Mouse (Mus musculus): ENCODE measurements around the gene Zmat5.

The Zmat5 gene

DNA sequence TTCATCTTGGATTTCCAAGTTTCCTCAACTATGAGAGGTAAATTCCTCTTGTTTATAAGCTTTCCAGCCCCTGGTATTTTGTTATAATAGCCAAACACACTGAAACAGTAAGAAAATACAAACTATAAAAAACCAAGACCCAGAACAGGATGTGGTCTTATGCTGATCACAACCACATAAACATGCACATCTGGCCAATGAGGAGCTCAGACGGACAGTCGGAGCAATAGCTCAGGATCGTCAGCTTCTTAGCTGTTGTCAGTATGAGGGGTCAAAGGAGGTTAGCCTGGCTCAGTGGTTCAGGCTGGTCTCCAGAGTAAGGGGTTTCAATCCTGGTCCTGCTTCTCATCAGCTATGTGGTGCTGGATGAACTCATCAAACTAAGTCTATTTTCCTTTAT is 78.6 kb downstream of the Zmat5 start:
- no peak for DNase-seq (ENCODE audit: low spot score)

DNA sequence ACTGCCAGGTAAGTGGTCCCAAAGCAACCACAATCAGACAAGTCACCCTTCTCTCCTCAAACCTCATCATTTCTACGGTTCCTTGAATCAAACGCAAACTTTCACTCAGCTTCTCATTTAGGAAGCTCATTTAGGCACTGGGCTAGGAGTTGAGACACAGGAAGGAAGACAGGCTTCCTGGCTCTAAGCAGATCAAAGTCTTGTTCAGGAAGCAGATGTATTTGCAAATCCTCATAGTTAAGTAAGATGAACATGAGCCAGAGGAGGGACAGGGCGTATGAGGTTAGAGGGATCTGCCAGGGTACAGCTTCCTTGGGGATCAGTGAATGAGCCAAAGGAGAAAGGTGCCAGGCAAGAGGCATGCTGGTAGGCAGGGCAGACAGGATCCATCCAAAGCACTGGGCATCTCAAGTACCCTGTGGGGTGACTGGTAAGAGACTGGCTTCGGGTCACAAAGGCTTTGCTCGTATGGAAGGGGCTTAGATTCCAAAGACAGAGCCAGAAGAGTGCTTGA is 80.2 kb downstream of the Zmat5 start:
- DNase-seq (ENCODE audit: low spot score) = no peak

Data from layer of hippocampus, adult 11-12 months (tissue).